Mouse (Mus musculus) ES-E14 (cell line): Measurements from ENCODE around the gene Slc4a11. TPM values are rescaled to one million over a fixed set of nuclear protein-coding genes. Genes with fewer than 3 reads are reported as not detected.

Source experiments
- DNase-seq: peaks from one replicate; pipeline ENCODE4 v3.0.0-alpha.2; 2013; ENCODE audit warnings: low read depth, low spot score
- H3K27ac ChIP-seq: 2 replicates; pipeline ENCODE4 v1.5.1; 2012; ENCODE audit warnings: low read depth, mild to moderate bottlenecking, low read length, moderate library complexity, mixed read lengths; ENCODE audit not compliant: poor library complexity, insufficient read depth, severe bottlenecking
- H3K36me3 ChIP-seq: 2 replicates; pipeline ENCODE4 v1.6.1; 2012; ENCODE audit warnings: mild to moderate bottlenecking, low read length, moderate library complexity, mixed read lengths; ENCODE audit not compliant: control insufficient read depth, poor library complexity, insufficient read depth, severe bottlenecking
- H3K4me1 ChIP-seq, 2 experiments: fragments of 150-350 bp in 1 of 2; sonication (generic) in 1 of 2; 2 replicates each; pipeline ENCODE4 v1.6.1; 2012; ENCODE audit warnings: low read length in 2 of 2, mild to moderate bottlenecking in 1 of 2, mixed read lengths in 1 of 2; ENCODE audit not compliant: control insufficient read depth in 2 of 2, insufficient read depth in 2 of 2, poor library complexity in 1 of 2
- H3K4me3 ChIP-seq, 2 experiments: fragments of 150-350 bp in 1 of 2; sonication (generic) in 1 of 2; 2 replicates each; pipeline ENCODE4 v1.5.1; 2012; ENCODE audit warnings: low read length in 2 of 2, low read depth in 1 of 2, mild to moderate bottlenecking in 1 of 2, mixed read lengths in 1 of 2; ENCODE audit not compliant: insufficient read depth in 1 of 2, poor library complexity in 1 of 2, severe bottlenecking in 1 of 2
- H3K9ac ChIP-seq: 2 replicates; pipeline ENCODE4 v1.6.1; 2012; ENCODE audit warnings: low read depth, mild to moderate bottlenecking, low read length, mixed read lengths; ENCODE audit not compliant: poor library complexity, insufficient read depth, severe bottlenecking
- H3K9me3 ChIP-seq: fragments of 150-350 bp; sonication (generic); 2 replicates; pipeline ENCODE4 v1.6.1; 2012; ENCODE audit warnings: low read depth, mild to moderate bottlenecking, low read length; ENCODE audit not compliant: control insufficient read depth, insufficient read depth
- CHD2 ChIP-seq: IDR thresholded peaks from 2 replicates; pipeline ENCODE4 v1.6.1; 2014; ENCODE audit warnings: mild to moderate bottlenecking, low read depth, low read length, inconsistent platforms
- HCFC1 ChIP-seq: IDR thresholded peaks from 2 replicates; pipeline ENCODE4 v1.6.1; 2012; ENCODE audit warnings: low read length, inconsistent platforms, borderline replicate concordance; ENCODE audit not compliant: insufficient read depth
- MAFK ChIP-seq: IDR thresholded peaks from 2 replicates; pipeline ENCODE4 v1.6.1; 2014; ENCODE audit warnings: mild to moderate bottlenecking, low read depth, low read length, inconsistent platforms; ENCODE audit not compliant: insufficient read depth
- ZC3H11A ChIP-seq: IDR thresholded peaks from 2 replicates; pipeline ENCODE4 v1.6.1; 2012; ENCODE audit warnings: low read depth, mild to moderate bottlenecking, inconsistent platforms, low read length, borderline replicate concordance
- ZNF384 ChIP-seq: IDR thresholded peaks from 2 replicates; pipeline ENCODE4 v1.6.1; 2012; ENCODE audit warnings: low read depth, low read length, inconsistent platforms
- in situ Hi-C, 2 experiments: fragments of 600-800 bp; cut with MboI; formaldehyde crosslinking; loops; one replicate each; pipeline ENCODE4 v1.15.1; 2025; ENCODE audit warnings: low sequenced_read_pairs in 2 of 2, inconsistent platforms in 1 of 2; ENCODE audit not compliant: unreplicated experiment in 2 of 2
- total RNA-seq: library from RNA; depleted of rRNA; stranded (reverse); fragments of 300-350 nt; gene quantifications from 2 replicates; pipeline ENCODE4 v1.2.3, GENCODE M21; 2012

Gene Slc4a11
- total RNA-seq, 1 experiment, result 13.0 TPM

DNA sequence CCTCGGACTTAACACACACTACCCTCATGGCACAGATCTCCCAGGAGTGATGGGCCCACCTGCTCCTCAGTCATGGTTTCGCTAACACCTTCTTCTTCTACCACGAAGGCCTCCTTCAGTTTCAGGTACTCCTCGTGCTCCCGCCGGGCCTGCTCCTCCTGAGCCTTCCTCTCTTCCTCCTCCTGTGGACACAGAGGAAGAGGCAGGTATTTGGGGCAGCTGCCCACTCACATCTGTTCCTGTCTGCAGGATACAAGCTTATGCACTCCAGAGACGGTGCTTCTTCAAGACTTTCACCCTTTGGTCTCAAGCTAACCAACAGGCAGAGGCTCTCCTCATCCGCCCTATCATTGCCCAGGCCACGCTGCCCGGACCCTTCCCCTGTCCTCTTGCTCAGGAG lies 38.8 kb downstream of the Slc4a11 start:
- TF ChIP-seq MAFK (no peak), ZC3H11A (no peak), HCFC1 (no peak), ZNF384 (no peak), CHD2 (no peak)
- Histone ChIP-seq H3K36me3 (peaks cover 38% of the 10 kb centered on the region), H3K9ac (no peak overlapping the region), H3K27ac (no peak overlapping the region), H3K4me3 (no peak overlapping the region), H3K9me3 (no peaks in the 10 kb centered on the region), H3K4me1 (no peaks in the 10 kb centered on the region)
- in situ Hi-C loops, result no loop called here
- DNase-seq, result no peak

DNA sequence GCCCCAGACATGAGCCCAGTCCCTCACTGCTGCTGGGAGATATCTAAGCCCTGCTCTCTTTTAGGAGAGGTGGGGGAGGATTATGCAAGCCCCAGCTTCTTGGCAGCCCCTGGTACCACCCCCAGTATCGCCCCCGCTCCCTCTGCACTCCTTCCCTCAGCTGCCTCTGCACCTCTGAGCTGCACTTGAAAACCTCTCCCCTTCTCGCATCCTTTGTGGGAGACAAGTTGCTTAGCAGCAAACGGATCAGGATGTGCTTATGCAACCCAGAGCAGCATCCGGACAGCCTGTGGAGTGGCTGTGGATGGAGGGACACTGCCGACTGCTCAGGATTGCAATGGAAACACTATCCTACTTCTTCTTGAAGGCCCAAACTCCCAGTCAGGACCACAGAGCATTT lies 39.8 kb downstream of the Slc4a11 start:
- no peak overlapping the region for H3K27ac ChIP-seq
- H3K36me3 ChIP-seq, result peaks cover 42% of the 10 kb centered on the region
- in situ Hi-C loops, result no loop called here

DNA sequence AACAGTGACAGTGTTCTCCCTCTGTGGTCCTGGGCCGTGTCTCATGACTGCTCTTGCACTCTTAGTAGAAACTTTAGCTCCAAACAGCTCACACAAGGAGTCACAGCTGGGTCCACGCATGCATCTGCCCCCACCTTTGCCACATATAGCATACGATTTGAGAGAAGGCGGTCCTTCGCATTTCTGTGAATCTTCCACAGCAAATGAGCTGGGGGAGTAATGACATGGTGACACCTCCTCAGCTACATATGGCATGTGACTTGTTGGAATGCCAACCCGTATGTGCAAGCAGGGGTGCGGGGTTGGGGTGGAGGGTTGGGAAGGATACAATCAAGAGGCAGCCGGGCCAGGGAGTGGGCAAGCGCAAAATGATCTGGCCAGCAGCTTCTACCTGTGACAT lies 40.8 kb downstream of the Slc4a11 start:
- H3K9ac ChIP-seq, result no peak overlapping the region
- H3K4me1 ChIP-seq, result no peaks in the 10 kb centered on the region
- H3K4me3 ChIP-seq, result no peak overlapping the region
- H3K9me3 ChIP-seq, result no peaks in the 10 kb centered on the region
- TF ChIP-seq MAFK, result no peak
- no peak for TF ChIP-seq ZC3H11A
- TF ChIP-seq HCFC1, result no peak
- TF ChIP-seq ZNF384, result no peak
- no peak for TF ChIP-seq CHD2
- H3K36me3 ChIP-seq, result peaks cover 39% of the 10 kb centered on the region
- in situ Hi-C loops, result no loop called here
- no peak overlapping the region for H3K27ac ChIP-seq
- no peak for DNase-seq

More for the DNA sequence above, 39.8 kb downstream of the Slc4a11 start:
- H3K4me1 ChIP-seq, result no peaks in the 10 kb centered on the region
- H3K4me3 ChIP-seq, result no peak overlapping the region
- H3K9ac ChIP-seq, result no peak overlapping the region
- DNase-seq, result no peak
- no peaks in the 10 kb centered on the region for H3K9me3 ChIP-seq
- TF ChIP-seq ZC3H11A (no peak), ZNF384 (no peak), MAFK (no peak), HCFC1 (no peak), CHD2 (no peak)

DNA sequence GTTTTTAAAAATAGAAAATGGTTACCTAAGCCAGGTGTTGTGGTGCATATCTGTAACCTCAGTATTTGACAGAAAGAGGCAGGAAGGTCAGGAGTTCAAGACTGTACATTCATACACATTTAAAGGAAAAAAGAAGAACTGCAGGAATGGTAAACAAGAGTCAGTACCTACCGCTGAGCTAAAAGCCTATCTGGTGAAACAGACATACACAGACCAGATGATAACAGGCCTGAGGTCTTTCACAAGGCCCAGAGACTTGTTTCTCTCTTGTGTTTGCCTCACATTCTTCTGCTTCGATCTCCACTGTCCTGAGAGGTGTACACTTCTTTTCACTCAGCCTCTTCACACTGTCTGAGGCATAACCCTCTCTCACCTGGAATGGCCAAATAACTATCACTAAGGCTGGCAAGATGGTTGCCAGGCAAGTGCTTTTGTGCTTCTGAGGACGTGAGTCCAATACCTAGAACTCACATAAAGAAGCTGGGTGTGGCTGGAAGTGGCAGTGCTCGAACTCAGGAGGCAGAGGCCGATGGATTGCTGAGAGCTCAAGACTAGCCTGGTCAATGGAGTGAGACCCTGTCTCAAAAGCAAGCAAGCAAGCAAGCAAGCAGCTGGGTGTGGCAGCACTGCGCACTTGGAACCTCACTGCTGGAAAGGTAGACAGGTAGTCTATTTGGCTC lies 41.5 kb downstream of the Slc4a11 start:
- peaks cover 36% of the 10 kb centered on the region for H3K36me3 ChIP-seq
- no peak overlapping the region for H3K4me3 ChIP-seq
- in situ Hi-C loops, result no loop called here
- DNase-seq, result no peak
- H3K9ac ChIP-seq, result no peak overlapping the region
- H3K27ac ChIP-seq, result no peak overlapping the region
- H3K4me1 ChIP-seq, result no peaks in the 10 kb centered on the region
- no peaks in the 10 kb centered on the region for H3K9me3 ChIP-seq
- TF ChIP-seq ZC3H11A (no peak), ZNF384 (no peak), HCFC1 (no peak), CHD2 (no peak), MAFK (no peak)

DNA sequence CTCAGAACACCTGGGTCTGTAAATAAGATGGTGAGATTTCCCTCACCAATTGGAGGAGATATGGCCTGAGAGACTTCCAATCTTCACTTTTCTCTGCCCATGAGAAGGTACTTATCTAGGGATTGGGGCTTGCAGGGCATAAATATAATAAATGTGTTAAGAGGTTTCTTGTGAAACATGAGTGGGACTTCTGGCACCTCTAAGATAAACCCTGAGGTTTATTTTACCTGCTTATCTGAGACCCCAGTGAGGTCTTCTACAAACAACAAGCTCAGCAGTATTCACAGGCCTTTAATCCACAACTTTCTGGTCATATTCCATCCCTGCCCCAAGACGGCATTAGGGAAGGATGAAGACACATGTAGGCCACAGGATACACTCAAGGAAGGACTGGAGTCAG lies 43.6 kb downstream of the Slc4a11 start:
- Histone ChIP-seq H3K27ac (no peak overlapping the region), H3K9ac (no peak overlapping the region), H3K4me1 (no peaks in the 10 kb centered on the region), H3K9me3 (no peaks in the 10 kb centered on the region), H3K4me3 (no peak overlapping the region), H3K36me3 (peaks cover 32% of the 10 kb centered on the region)
- in situ Hi-C loops, result no loop called here
- no peak for TF ChIP-seq CHD2
- TF ChIP-seq ZC3H11A, result no peak
- TF ChIP-seq ZNF384, result no peak
- no peak for TF ChIP-seq HCFC1
- no peak for TF ChIP-seq MAFK
- DNase-seq, result no peak
